Mouse (Mus musculus): Measurements from ENCODE around the gene Tnni3. TPM values are rescaled to one million over a fixed set of nuclear protein-coding genes. Genes with fewer than 3 reads are reported as not detected.
A peak's percentile ranks its signal among the peaks of the same experiment; 100 is the strongest.
"Not testable (repeated sequence)": the region's sequence is repeated elsewhere in the genome, so short reads cannot be mapped to it uniquely, and the experiment has no call there.

Gene Tnni3
- 1,739 and 1,749 TPM in 2 replicates for polyA plus RNA-seq (2016; fragmentation: Nextera tagmentation; extraction: Ambion mirVana)

DNA sequence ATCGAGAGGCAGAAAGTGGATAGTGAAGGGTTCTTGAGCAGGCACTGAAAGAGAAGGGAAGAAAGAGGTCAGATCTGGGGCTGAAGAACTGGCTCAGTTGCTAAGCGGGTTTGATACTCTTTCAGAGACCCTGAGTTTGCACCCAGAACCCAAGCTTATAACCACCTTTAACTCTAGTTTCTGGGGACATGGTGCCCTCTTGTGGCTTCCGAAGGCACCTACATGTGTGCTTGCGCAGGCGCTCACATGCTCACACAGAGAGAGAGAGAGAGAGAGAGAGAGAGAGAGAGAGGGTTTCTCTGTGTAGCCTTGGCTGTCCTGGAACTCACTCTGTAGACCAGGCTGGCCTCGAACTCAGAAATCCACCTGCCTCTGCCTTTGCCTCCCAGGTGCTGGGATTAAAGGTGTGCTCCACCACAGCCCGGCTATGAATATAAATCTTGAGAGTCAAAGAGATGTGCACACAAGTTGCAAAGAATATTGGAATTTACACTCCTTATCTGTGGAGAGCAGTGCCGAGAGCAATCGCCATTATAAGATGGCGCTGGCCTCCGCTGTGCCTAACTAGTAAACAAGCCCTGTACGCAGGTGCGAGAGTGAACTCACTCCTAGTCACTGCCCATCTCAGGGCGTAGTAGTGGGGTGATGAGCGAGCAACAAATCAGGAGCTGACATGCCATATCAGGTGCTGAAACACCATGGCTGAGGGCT lies at the start of gene Tnni3:
TSS of gene Tnni3 (minus strand) at position 18 of the 711 bp plus-strand sequence.
- Histone ChIP-seq H3K4me3 (peak within 1 kb of the TSS; percentile 61; the same call in 1 of the 2 replicates), H3K27ac (ENCODE audit: poor library complexity, severe bottlenecking) (peak within 1 kb of the TSS; percentile 94), H3K36me3 (peaks cover 11% of the 10 kb centered on the region), H3K27me3 (replicated peaks) (peaks cover 20% of the 10 kb centered on the region), H3K4me2 (peak within 1 kb of the TSS; percentile 77), H3K9ac (0 out of 2 replicates have a peak within 1 kb of the TSS, but pooled peaks have one; percentile 40), H3K4me1 (replicated peaks) (peaks cover 43% of the 10 kb centered on the region)
- ATAC-seq (ENCODE audit: insufficient number of reproducible peaks, low FRiP score); H3K9me3 ChIP-seq (replicated peaks): not testable (repeated sequence)
- WGBS, result 68% methylated on average over 15 of the region's 15 CpGs

- not testable (repeated sequence) for H3K4me3 ChIP-seq
These were observed 48.3 kb upstream of the Tnni3 start for GRCm38 (mm10) chr7:4572361-4572760.

DNA sequence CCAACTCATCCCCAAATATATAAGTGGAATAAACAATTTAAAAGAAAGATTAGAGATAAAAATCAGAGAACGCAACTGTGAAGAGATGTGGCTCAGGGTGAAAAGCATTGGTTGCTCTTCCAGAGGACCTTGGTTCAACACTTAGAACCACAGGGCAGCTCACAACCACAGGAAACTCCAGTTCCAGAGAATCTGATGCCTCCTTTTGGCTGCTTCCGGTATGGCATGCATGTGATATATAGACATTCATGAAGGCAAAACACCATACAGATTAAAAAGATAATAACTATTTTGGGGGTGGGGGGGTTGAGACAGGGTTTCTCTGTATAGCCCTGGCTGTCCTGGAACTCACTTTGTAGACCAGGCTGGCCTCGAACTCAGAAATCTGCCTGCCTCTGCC lies 38.6 kb upstream of the Tnni3 start:
- Histone ChIP-seq H3K9ac (no peak overlapping the region), H3K4me1 (replicated peaks) (no peaks in the 10 kb centered on the region), H3K27me3 (replicated peaks) (no peaks in the 10 kb centered on the region), H3K36me3 (no peaks in the 10 kb centered on the region), H3K27ac (ENCODE audit: poor library complexity, severe bottlenecking) (no peak overlapping the region), H3K9me3 (replicated peaks) (no peaks in the 10 kb centered on the region), H3K4me2 (no peak overlapping the region), H3K4me3 (no peak overlapping the region)
- ATAC-seq (ENCODE audit: insufficient number of reproducible peaks, low FRiP score), result no peak
- WGBS, result 84% methylated on average over 3 of the region's 3 CpGs

More at GRCm38 (mm10) chr7:4572361-4572760, 48.3 kb upstream of the Tnni3 start:
- H3K27ac ChIP-seq (ENCODE audit: poor library complexity, severe bottlenecking); H3K9ac ChIP-seq; ATAC-seq (ENCODE audit: insufficient number of reproducible peaks, low FRiP score); H3K4me2 ChIP-seq; H3K36me3 ChIP-seq; H3K4me1 ChIP-seq (replicated peaks); H3K27me3 ChIP-seq (replicated peaks); H3K9me3 ChIP-seq (replicated peaks): not testable (repeated sequence)
- 65% methylated on average over 2 of the region's 2 CpGs for WGBS

DNA sequence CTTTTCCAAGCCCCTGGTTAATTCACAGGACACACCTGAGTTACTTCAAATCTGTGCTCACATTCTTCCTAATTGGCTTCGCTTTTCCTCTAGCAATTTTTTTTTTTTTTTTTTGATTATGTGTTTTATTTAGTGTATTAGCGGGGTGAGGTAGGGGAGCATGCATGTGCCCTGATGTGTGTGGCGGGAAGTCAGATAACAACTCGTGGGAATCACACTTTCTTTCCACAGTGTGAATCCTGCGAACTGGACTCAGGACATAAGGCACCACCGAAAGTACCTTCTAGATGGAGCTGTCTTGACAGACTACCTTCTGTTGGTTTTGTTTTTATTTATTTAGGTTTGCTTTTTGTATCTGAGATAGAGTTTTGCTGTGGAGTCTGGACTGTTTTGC lies 33.1 kb upstream of the Tnni3 start:
- H3K4me2 ChIP-seq, result no peak overlapping the region
- H3K36me3 ChIP-seq, result no peaks in the 10 kb centered on the region
- 65% methylated on average over 6 of the region's 6 CpGs for WGBS
- H3K9me3 ChIP-seq (replicated peaks), result no peaks in the 10 kb centered on the region
- no peak; the same call in 1 of the 2 replicates for ATAC-seq (ENCODE audit: insufficient number of reproducible peaks, low FRiP score)
- no peaks in the 10 kb centered on the region for H3K4me1 ChIP-seq (replicated peaks)
- H3K9ac ChIP-seq, result no peak overlapping the region
- H3K4me3 ChIP-seq, result no peak overlapping the region
- H3K27ac ChIP-seq (ENCODE audit: poor library complexity, severe bottlenecking), result no peak overlapping the region
- H3K27me3 ChIP-seq (replicated peaks), result peaks cover 25% of the 10 kb centered on the region

- Histone ChIP-seq H3K27me3 (replicated peaks) (peaks cover 28% of the 10 kb centered on the region), H3K36me3 (no peaks in the 10 kb centered on the region), H3K4me1 (replicated peaks) (no peaks in the 10 kb centered on the region), H3K4me3 (no peak overlapping the region), H3K9ac (no peak overlapping the region), H3K9me3 (replicated peaks) (no peaks in the 10 kb centered on the region), H3K27ac (ENCODE audit: poor library complexity, severe bottlenecking) (no peak overlapping the region), H3K4me2 (no peak overlapping the region)
- 18% methylated on average over 15 of the region's 15 CpGs for WGBS
- ATAC-seq (ENCODE audit: insufficient number of reproducible peaks, low FRiP score), result peak; percentile 85
These were observed 32.5 kb upstream of the Tnni3 start for GRCm38 (mm10) chr7:4556256-4557166.

- no peak within 1 kb of the TSS; the same call in 1 of the 2 replicates for H3K9ac ChIP-seq
- no peak within 1 kb of the TSS for H3K27ac ChIP-seq (ENCODE audit: poor library complexity, severe bottlenecking)
- H3K4me1 ChIP-seq (replicated peaks), result peaks cover 15% of the 10 kb centered on the region
- peak within 1 kb of the TSS; percentile 37 for H3K4me3 ChIP-seq
- H3K9me3 ChIP-seq (replicated peaks), result no peaks in the 10 kb centered on the region
- peak within 1 kb of the TSS; percentile 65 for H3K4me2 ChIP-seq
- no peaks in the 10 kb centered on the region for H3K36me3 ChIP-seq
- no peak for ATAC-seq (ENCODE audit: insufficient number of reproducible peaks, low FRiP score)
- WGBS, result 7% methylated on average over 32 of the region's 33 CpGs
- H3K27me3 ChIP-seq (replicated peaks), result peaks cover 47% of the 10 kb centered on the region
These were observed 23.2 kb upstream of the Tnni3 start, which contains the start of gene Syt5 for GRCm38 (mm10) chr7:4547221-4547641. Gene Syt5 (minus strand): TSS chr7:4547541.

GRCm38 (mm10) chr7:4546591-4547131 lies 22.6 kb upstream of the Tnni3 start:
- peak; percentile 73 for ATAC-seq (ENCODE audit: insufficient number of reproducible peaks, low FRiP score)
- H3K27ac ChIP-seq (ENCODE audit: poor library complexity, severe bottlenecking), result no peak overlapping the region
- peak overlapping the region; percentile 65 for H3K4me2 ChIP-seq
- H3K9me3 ChIP-seq (replicated peaks), result no peaks in the 10 kb centered on the region
- peaks cover 46% of the 10 kb centered on the region for H3K27me3 ChIP-seq (replicated peaks)
- 5% methylated on average over 26 of the region's 26 CpGs for whole genome bisulfite sequencing
- no peak overlapping the region for H3K9ac ChIP-seq
- peaks cover 15% of the 10 kb centered on the region for H3K4me1 ChIP-seq (replicated peaks)
- no peaks in the 10 kb centered on the region for H3K36me3 ChIP-seq
- H3K4me3 ChIP-seq, result peak overlapping the region; percentile 37

- peaks cover 15% of the 10 kb centered on the region for H3K4me1 ChIP-seq (replicated peaks)
- peaks cover 45% of the 10 kb centered on the region for H3K27me3 ChIP-seq (replicated peaks)
- no peak overlapping the region for H3K4me3 ChIP-seq
- no peaks in the 10 kb centered on the region for H3K9me3 ChIP-seq (replicated peaks)
- 69% methylated on average over 15 of the region's 15 CpGs for WGBS
- H3K9ac ChIP-seq, result no peak overlapping the region
- H3K27ac ChIP-seq (ENCODE audit: poor library complexity, severe bottlenecking), result no peak overlapping the region
- H3K4me2 ChIP-seq, result no peak overlapping the region; the same call in 1 of the 2 replicates
- H3K36me3 ChIP-seq, result no peaks in the 10 kb centered on the region
- ATAC-seq (ENCODE audit: insufficient number of reproducible peaks, low FRiP score), result no peak
These were observed 22.0 kb upstream of the Tnni3 start for GRCm38 (mm10) chr7:4546050-4546449.

GRCm38 (mm10) chr7:4542013-4542412 lies 18.0 kb upstream of the Tnni3 start:
- no peak overlapping the region for H3K9ac ChIP-seq
- ATAC-seq (ENCODE audit: insufficient number of reproducible peaks, low FRiP score), result peak; percentile 74
- no peaks in the 10 kb centered on the region for H3K9me3 ChIP-seq (replicated peaks)
- no peak overlapping the region for H3K4me3 ChIP-seq
- peaks cover 11% of the 10 kb centered on the region for H3K4me1 ChIP-seq (replicated peaks)
- no peak overlapping the region for H3K4me2 ChIP-seq
- no peak overlapping the region for H3K27ac ChIP-seq (ENCODE audit: poor library complexity, severe bottlenecking)
- peaks cover 29% of the 10 kb centered on the region for H3K27me3 ChIP-seq (replicated peaks)
- 26% methylated on average over 17 of the region's 17 CpGs for WGBS
- no peaks in the 10 kb centered on the region for H3K36me3 ChIP-seq

GRCm38 (mm10) chr7:4541344-4541743 lies 17.3 kb upstream of the Tnni3 start:
- Histone ChIP-seq H3K36me3 (no peaks in the 10 kb centered on the region), H3K4me1 (replicated peaks) (peaks cover 4% of the 10 kb centered on the region), H3K9ac (no peak overlapping the region), H3K27ac (ENCODE audit: poor library complexity, severe bottlenecking) (no peak overlapping the region), H3K9me3 (replicated peaks) (no peaks in the 10 kb centered on the region), H3K27me3 (replicated peaks) (peaks cover 22% of the 10 kb centered on the region), H3K4me3 (no peak overlapping the region), H3K4me2 (no peak overlapping the region)
- 63% methylated on average over 5 of the region's 5 CpGs for WGBS
- ATAC-seq (ENCODE audit: insufficient number of reproducible peaks, low FRiP score), result no peak

GRCm38 (mm10) chr7:4539019-4539418 lies 15.0 kb upstream of the Tnni3 start:
- 72% methylated on average over 2 of the region's 2 CpGs for WGBS
- Histone ChIP-seq H3K4me3 (no peak overlapping the region), H3K27ac (ENCODE audit: poor library complexity, severe bottlenecking) (no peak overlapping the region), H3K4me2 (no peak overlapping the region), H3K9ac (no peak overlapping the region), H3K9me3 (replicated peaks) (no peaks in the 10 kb centered on the region), H3K4me1 (replicated peaks) (no peaks in the 10 kb centered on the region), H3K27me3 (replicated peaks) (peaks cover 20% of the 10 kb centered on the region; the same call in 1 of the 2 replicates), H3K36me3 (no peaks in the 10 kb centered on the region)
- no peak for ATAC-seq (ENCODE audit: insufficient number of reproducible peaks, low FRiP score)

Data from heart, embryonic 12.5 days (tissue).